Mouse (Mus musculus): ENCODE results near the gene Rgp1. TPM values are rescaled to one million over a fixed set of nuclear protein-coding genes. Genes with fewer than 3 reads are reported as not detected.

The Rgp1 gene
- polyA plus RNA-seq, 1 experiment = 37.6 TPM

- H3K4me1 ChIP-seq (ENCODE audit: control insufficient read depth, insufficient read depth, low read length) = peaks cover 20% of the 10 kb centered on the region
- TF ChIP-seq CTCF (IDR thresholded peaks at IDR 0.05; ENCODE audit: control insufficient read depth, insufficient read depth, insufficient replicate concordance, low read depth, low read length) = no peak
- no peak for TF ChIP-seq POLR2A (IDR thresholded peaks at IDR 0.05; ENCODE audit: control insufficient read depth, low read depth, low read length)
- H3K27ac ChIP-seq (ENCODE audit: control insufficient read depth, insufficient read depth, low read depth, low read length) = no peak within 1 kb of the TSS
- peaks cover 2% of the 10 kb centered on the region; the same call in 1 of the 2 replicates for H3K27me3 ChIP-seq (ENCODE audit: control insufficient read depth, insufficient read depth, low read length)
- H3K4me3 ChIP-seq (ENCODE audit: control insufficient read depth, low read depth, low read length) = peak within 1 kb of the TSS; percentile 52
- H3K36me3 ChIP-seq (ENCODE audit: control insufficient read depth, insufficient read depth, low read length) = no peaks in the 10 kb centered on the region
These were observed 52.8 kb downstream of the Rgp1 start, which contains the start of gene Npr2 for GRCm38 (mm10) chr4:43631046-43631955. Gene Npr2, plus strand, starts transcription at chr4:43631935.

- TF ChIP-seq POLR2A (IDR thresholded peaks at IDR 0.05; ENCODE audit: control insufficient read depth, low read depth, low read length) = no peak
- TF ChIP-seq CTCF (IDR thresholded peaks at IDR 0.05; ENCODE audit: control insufficient read depth, insufficient read depth, insufficient replicate concordance, low read depth, low read length) = no peak
- H3K27ac ChIP-seq (ENCODE audit: control insufficient read depth, insufficient read depth, low read depth, low read length) = no peak overlapping the region
- H3K4me1 ChIP-seq (ENCODE audit: control insufficient read depth, insufficient read depth, low read length) = peaks cover 20% of the 10 kb centered on the region
- peak overlapping the region; percentile 52 for H3K4me3 ChIP-seq (ENCODE audit: control insufficient read depth, low read depth, low read length)
- peaks cover 2% of the 10 kb centered on the region; the same call in 1 of the 2 replicates for H3K27me3 ChIP-seq (ENCODE audit: control insufficient read depth, insufficient read depth, low read length)
- no peaks in the 10 kb centered on the region for H3K36me3 ChIP-seq (ENCODE audit: control insufficient read depth, insufficient read depth, low read length)
These were observed 53.7 kb downstream of the Rgp1 start for GRCm38 (mm10) chr4:43631956-43632920.

DNA sequence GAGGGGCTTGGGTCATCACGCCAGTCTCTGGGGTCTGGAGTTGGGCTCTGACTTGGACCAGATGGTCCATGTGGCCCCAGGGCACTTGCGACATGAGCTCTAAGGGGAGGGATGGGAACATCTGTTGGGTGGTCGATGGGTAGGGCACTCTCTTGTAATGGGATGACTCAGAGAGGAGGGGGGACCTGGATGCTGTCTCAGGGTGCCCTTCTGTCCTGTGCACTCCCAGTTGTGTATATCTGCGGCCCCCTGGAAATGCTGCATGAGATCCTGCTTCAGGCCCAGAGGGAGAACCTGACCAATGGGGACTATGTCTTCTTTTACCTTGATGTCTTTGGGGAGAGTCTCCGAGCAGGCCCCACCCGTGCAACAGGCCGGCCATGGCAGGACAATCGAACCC, 54.8 kb downstream of the Rgp1 start:
- Histone ChIP-seq H3K36me3 (ENCODE audit: control insufficient read depth, insufficient read depth, low read length) (no peaks in the 10 kb centered on the region), H3K4me3 (ENCODE audit: control insufficient read depth, low read depth, low read length) (no peak overlapping the region), H3K27ac (ENCODE audit: control insufficient read depth, insufficient read depth, low read depth, low read length) (no peak overlapping the region), H3K27me3 (ENCODE audit: control insufficient read depth, insufficient read depth, low read length) (peaks cover 2% of the 10 kb centered on the region; the same call in 1 of the 2 replicates), H3K4me1 (ENCODE audit: control insufficient read depth, insufficient read depth, low read length) (peaks cover 20% of the 10 kb centered on the region)
- no peak for TF ChIP-seq CTCF (IDR thresholded peaks at IDR 0.05; ENCODE audit: control insufficient read depth, insufficient read depth, insufficient replicate concordance, low read depth, low read length)
- no peak for TF ChIP-seq POLR2A (IDR thresholded peaks at IDR 0.05; ENCODE audit: control insufficient read depth, low read depth, low read length)

DNA sequence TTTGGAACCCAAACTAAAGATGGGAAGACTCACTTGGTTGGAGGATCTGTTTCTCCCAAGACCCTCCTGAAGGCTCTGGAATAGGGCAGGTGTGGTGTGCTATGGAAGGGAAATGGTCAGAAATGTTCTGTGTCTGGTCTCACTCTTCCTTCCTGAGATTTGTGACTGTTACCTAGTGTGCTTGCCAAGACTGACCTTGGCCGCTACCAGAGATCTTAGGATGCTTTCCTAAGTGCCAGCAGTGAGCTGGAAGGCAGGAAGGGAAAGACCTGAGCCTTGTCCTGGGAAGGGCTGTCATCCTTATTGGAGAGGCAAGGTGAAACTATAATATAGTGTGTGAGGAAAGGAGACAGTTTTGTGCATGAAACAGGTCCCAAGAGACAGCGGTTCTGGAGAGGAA, 55.2 kb downstream of the Rgp1 start:
- H3K36me3 ChIP-seq (ENCODE audit: control insufficient read depth, insufficient read depth, low read length) = no peaks in the 10 kb centered on the region
- H3K4me1 ChIP-seq (ENCODE audit: control insufficient read depth, insufficient read depth, low read length) = peaks cover 20% of the 10 kb centered on the region
- H3K27me3 ChIP-seq (ENCODE audit: control insufficient read depth, insufficient read depth, low read length) = peaks cover 2% of the 10 kb centered on the region; the same call in 1 of the 2 replicates
- no peak overlapping the region for H3K27ac ChIP-seq (ENCODE audit: control insufficient read depth, insufficient read depth, low read depth, low read length)
- no peak for TF ChIP-seq CTCF (IDR thresholded peaks at IDR 0.05; ENCODE audit: control insufficient read depth, insufficient read depth, insufficient replicate concordance, low read depth, low read length)
- TF ChIP-seq POLR2A (IDR thresholded peaks at IDR 0.05; ENCODE audit: control insufficient read depth, low read depth, low read length) = no peak
- no peak overlapping the region for H3K4me3 ChIP-seq (ENCODE audit: control insufficient read depth, low read depth, low read length)

- Histone ChIP-seq H3K4me1 (ENCODE audit: control insufficient read depth, insufficient read depth, low read length) (peaks cover 20% of the 10 kb centered on the region), H3K27ac (ENCODE audit: control insufficient read depth, insufficient read depth, low read depth, low read length) (no peak overlapping the region), H3K36me3 (ENCODE audit: control insufficient read depth, insufficient read depth, low read length) (no peaks in the 10 kb centered on the region), H3K27me3 (ENCODE audit: control insufficient read depth, insufficient read depth, low read length) (peaks cover 2% of the 10 kb centered on the region; the same call in 1 of the 2 replicates), H3K4me3 (ENCODE audit: control insufficient read depth, low read depth, low read length) (no peak overlapping the region)
- TF ChIP-seq POLR2A (IDR thresholded peaks at IDR 0.05; ENCODE audit: control insufficient read depth, low read depth, low read length) (no peak), CTCF (IDR thresholded peaks at IDR 0.05; ENCODE audit: control insufficient read depth, insufficient read depth, insufficient replicate concordance, low read depth, low read length) (no peak)
These were observed 56.3 kb downstream of the Rgp1 start for GRCm38 (mm10) chr4:43634621-43635374.

DNA sequence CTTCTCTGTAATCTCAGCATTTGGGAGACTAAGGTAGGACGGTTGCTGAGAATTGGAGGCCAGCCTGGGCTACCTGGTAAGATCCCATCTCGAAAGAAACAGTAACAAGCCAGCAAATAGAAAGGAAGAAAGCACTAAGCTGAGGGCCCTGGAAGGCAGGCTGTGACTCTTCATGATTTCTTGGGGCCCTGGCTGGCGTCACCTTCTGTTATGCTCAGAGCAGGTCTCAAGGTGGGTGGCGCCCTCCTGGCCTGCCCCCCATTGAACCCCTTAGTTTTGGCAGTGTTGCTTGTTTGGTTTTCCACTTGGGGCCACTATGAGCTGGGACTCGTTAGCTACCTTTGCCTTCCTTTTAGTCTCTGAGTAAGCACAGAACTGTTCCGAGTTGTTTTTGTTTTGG, 58.2 kb downstream of the Rgp1 start:
- TF ChIP-seq POLR2A (IDR thresholded peaks at IDR 0.05; ENCODE audit: control insufficient read depth, low read depth, low read length) (no peak), CTCF (IDR thresholded peaks at IDR 0.05; ENCODE audit: control insufficient read depth, insufficient read depth, insufficient replicate concordance, low read depth, low read length) (no peak)
- H3K27ac ChIP-seq (ENCODE audit: control insufficient read depth, insufficient read depth, low read depth, low read length) = no peak overlapping the region
- H3K36me3 ChIP-seq (ENCODE audit: control insufficient read depth, insufficient read depth, low read length) = no peaks in the 10 kb centered on the region
- no peak overlapping the region for H3K4me3 ChIP-seq (ENCODE audit: control insufficient read depth, low read depth, low read length)
- no peaks in the 10 kb centered on the region for H3K27me3 ChIP-seq (ENCODE audit: control insufficient read depth, insufficient read depth, low read length)
- peaks cover 22% of the 10 kb centered on the region for H3K4me1 ChIP-seq (ENCODE audit: control insufficient read depth, insufficient read depth, low read length)

Other genes with a start within 250 kb of the Rgp1 start
- 24.1 and 30.0 TPM in 2 replicates for gene Rusc2, start 196.7 kb upstream of the Rgp1 start, polyA plus RNA-seq (2012; rRNA removed)
- gene Fam166b, start 149.6 kb upstream of the Rgp1 start, polyA plus RNA-seq (2012; rRNA removed) = 1.6 and 2.2 TPM in 2 replicates
- 935 and 983 TPM in 2 replicates for gene Tesk1, start 136.8 kb upstream of the Rgp1 start, polyA plus RNA-seq (2012; rRNA removed)
- 0.34 and 0.63 TPM in 2 replicates for gene Cd72, start 124.1 kb upstream of the Rgp1 start, polyA plus RNA-seq (2012; rRNA removed)
- not detected in 2 replicates for gene Sit1, start 95.0 kb upstream of the Rgp1 start, polyA plus RNA-seq (2012; rRNA removed)
- gene Ccdc107, start 85.8 kb upstream of the Rgp1 start, polyA plus RNA-seq (2012; rRNA removed) = 33.5 and 46.6 TPM in 2 replicates
- gene Arhgef39, start 79.0 kb upstream of the Rgp1 start, polyA plus RNA-seq (2012; rRNA removed) = 26.6 and 27.3 TPM in 2 replicates
- gene Car9, start 71.7 kb upstream of the Rgp1 start, polyA plus RNA-seq (2012; rRNA removed) = 0.07 and 0.38 TPM in 2 replicates
- 6.0 and 22.9 TPM in 2 replicates for gene Tpm2, start 55.0 kb upstream of the Rgp1 start, polyA plus RNA-seq (2012; rRNA removed)
- gene Creb3, start 16.4 kb upstream of the Rgp1 start, polyA plus RNA-seq (2012; rRNA removed) = 27.9 and 35.0 TPM in 2 replicates
- 44.9 and 51.8 TPM in 2 replicates for gene Tln1, start 16.0 kb upstream of the Rgp1 start, polyA plus RNA-seq (2012; rRNA removed)
- 61.0 and 65.0 TPM in 2 replicates for gene Gba2, start 158 bp downstream of the Rgp1 start, polyA plus RNA-seq (2012; rRNA removed)
- gene Msmp, start 5.8 kb downstream of the Rgp1 start, polyA plus RNA-seq (2012; rRNA removed) = 0.83 and 1.1 TPM in 2 replicates
- gene Npr2, start 53.2 kb downstream of the Rgp1 start, polyA plus RNA-seq (2012; rRNA removed) = 2.6 and 4.0 TPM in 2 replicates
- 112 and 124 TPM in 2 replicates for gene Spag8, start 74.9 kb downstream of the Rgp1 start, polyA plus RNA-seq (2012; rRNA removed)
- gene Hint2, start 77.8 kb downstream of the Rgp1 start, polyA plus RNA-seq (2012; rRNA removed) = 11.6 and 14.3 TPM in 2 replicates
- 55.7 and 59.7 TPM in 2 replicates for gene Tmem8b, start 90.3 kb downstream of the Rgp1 start, polyA plus RNA-seq (2012; rRNA removed)
- gene Fam221b, start 90.4 kb downstream of the Rgp1 start, polyA plus RNA-seq (2012; rRNA removed) = 182 and 185 TPM in 2 replicates
- gene Olfr70, start 122.1 kb downstream of the Rgp1 start, polyA plus RNA-seq (2012; rRNA removed) = not detected in 2 replicates
- not detected in 2 replicates for gene Olfr71, start 131.5 kb downstream of the Rgp1 start, polyA plus RNA-seq (2012; rRNA removed)
- 0.62 and 0.73 TPM in 2 replicates for gene Hrct1, start 148.5 kb downstream of the Rgp1 start, polyA plus RNA-seq (2012; rRNA removed)
- 3.0 and 4.6 TPM in 2 replicates for gene Spaar, start 151.3 kb downstream of the Rgp1 start, polyA plus RNA-seq (2012; rRNA removed)
- gene Olfr159, start 192.3 kb downstream of the Rgp1 start, polyA plus RNA-seq (2012; rRNA removed) = not detected in 2 replicates
- not detected in 2 replicates for gene Olfr156, start 245.2 kb downstream of the Rgp1 start, polyA plus RNA-seq (2012; rRNA removed)

Measured in testis, adult 2 months (tissue).